Mouse (Mus musculus) lung, embryonic 15.5 days (tissue): Measurements from ENCODE around the gene P4ha2. TPM values are rescaled to one million over a fixed set of nuclear protein-coding genes. Genes with fewer than 3 reads are reported as not detected.
A peak's percentile ranks its signal among the peaks of the same experiment; 100 is the strongest.

Experiments used
- ATAC-seq: fragments of 200-750 bp; cut with Nextera tagmentation; 2 replicates; pipeline ENCODE4 v1.8.0; 2017; ENCODE audit warnings: moderate number of reproducible peaks, borderline replicate concordance; ENCODE audit not compliant: low FRiP score, low TSS enrichment; ENCODE audit errors: extremely low read depth
- H3K27ac ChIP-seq: fragments of 300-500 bp; sonication (generic); 2 replicates; pipeline ENCODE4 v1.5.1; 2015; ENCODE audit warnings: moderate library complexity, mild to moderate bottlenecking, inconsistent platforms
- H3K27me3 ChIP-seq: fragments of 300-500 bp; sonication (generic); 2 replicates; pipeline ENCODE4 v1.6.1; 2015; ENCODE audit warnings: inconsistent platforms
- H3K36me3 ChIP-seq: fragments of 300-500 bp; sonication (generic); 2 replicates; pipeline ENCODE4 v1.6.1; 2015; ENCODE audit warnings: inconsistent platforms
- H3K4me1 ChIP-seq: fragments of 300-500 bp; sonication (generic); 2 replicates; pipeline ENCODE4 v1.6.1; 2015; ENCODE audit warnings: inconsistent platforms
- H3K4me2 ChIP-seq: fragments of 300-500 bp; sonication (generic); 2 replicates; pipeline ENCODE4 v1.6.1; 2015; ENCODE audit warnings: inconsistent platforms, mild to moderate bottlenecking, moderate library complexity
- H3K4me3 ChIP-seq: fragments of 300-500 bp; sonication (generic); 2 replicates; pipeline ENCODE4 v1.5.1; 2015; ENCODE audit warnings: mild to moderate bottlenecking, inconsistent platforms
- H3K9ac ChIP-seq: fragments of 300-500 bp; sonication (generic); 2 replicates; pipeline ENCODE4 v1.6.1; 2015; ENCODE audit warnings: inconsistent platforms
- H3K9me3 ChIP-seq: fragments of 300-500 bp; sonication (generic); 2 replicates; pipeline ENCODE4 v1.6.1; 2016; ENCODE audit warnings: inconsistent platforms
- WGBS: fragments of 180-500 bp; shearing (Covaris S2); methylation state at CpG from one replicate; pipeline ENCODE4 v1.1.7; 2015; 5-methylcytosine and 5-hydroxymethylcytosine counted together
- polyA plus RNA-seq: library from polyadenylated mRNA; unstranded; fragments of >200 nt; fragmentation: Nextera tagmentation; extraction: Ambion mirVana; gene quantifications from 2 replicates; pipeline ENCODE4 v1.2.1, GENCODE M21; 2015

P4ha2 gene
- polyA plus RNA-seq, 1 experiment from 2014 or later, result 38.4 TPM

DNA sequence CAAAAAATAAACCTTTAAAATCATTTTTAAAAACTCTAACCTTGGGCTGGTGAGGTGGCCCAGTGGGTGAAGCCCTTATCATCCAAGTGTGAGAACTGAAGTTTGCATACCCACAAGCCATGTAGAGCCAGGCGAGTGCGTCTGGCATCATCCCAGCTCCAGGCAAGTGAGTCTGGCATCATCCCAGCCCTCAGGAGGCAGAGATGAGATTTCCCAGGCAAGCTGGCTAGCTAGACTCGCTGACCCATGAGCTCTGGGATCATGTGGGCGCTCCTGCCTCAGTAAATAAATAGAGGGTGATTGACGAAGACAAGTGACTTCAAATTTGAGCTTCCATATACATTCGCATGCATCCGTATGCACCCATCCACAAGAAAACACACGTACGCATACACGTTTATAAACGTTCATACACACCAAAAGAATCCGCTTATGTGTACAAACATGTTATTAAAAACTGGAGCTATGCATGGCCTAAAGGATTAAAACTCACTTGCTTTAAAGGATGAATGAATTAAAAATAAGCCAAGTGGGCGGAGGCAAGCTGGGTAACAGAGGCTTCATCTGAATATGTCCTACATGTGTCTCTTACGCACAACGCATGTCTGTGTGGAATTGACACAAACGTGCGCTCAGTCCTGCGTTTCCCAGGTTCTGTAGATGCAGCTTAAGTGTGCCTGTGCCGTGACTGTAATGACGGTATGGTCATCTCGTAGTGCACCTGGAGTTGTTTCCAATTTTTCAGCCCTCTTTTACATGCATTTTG, 12.3 kb downstream of the P4ha2 start:
- H3K4me2 ChIP-seq, result peak overlapping the region; percentile 50; the same call in 1 of the 2 replicates
- peaks cover 27% of the 10 kb centered on the region for H3K4me1 ChIP-seq
- no peaks in the 10 kb centered on the region for H3K36me3 ChIP-seq
- H3K9me3 ChIP-seq, result no peaks in the 10 kb centered on the region
- no peaks in the 10 kb centered on the region for H3K27me3 ChIP-seq
- H3K4me3 ChIP-seq, result no peak overlapping the region
- H3K9ac ChIP-seq, result no peak overlapping the region
- H3K27ac ChIP-seq, result peak overlapping the region; percentile 85
- ATAC-seq, result no peak
- WGBS, result 66% methylated on average over 21 of the region's 21 CpGs

DNA sequence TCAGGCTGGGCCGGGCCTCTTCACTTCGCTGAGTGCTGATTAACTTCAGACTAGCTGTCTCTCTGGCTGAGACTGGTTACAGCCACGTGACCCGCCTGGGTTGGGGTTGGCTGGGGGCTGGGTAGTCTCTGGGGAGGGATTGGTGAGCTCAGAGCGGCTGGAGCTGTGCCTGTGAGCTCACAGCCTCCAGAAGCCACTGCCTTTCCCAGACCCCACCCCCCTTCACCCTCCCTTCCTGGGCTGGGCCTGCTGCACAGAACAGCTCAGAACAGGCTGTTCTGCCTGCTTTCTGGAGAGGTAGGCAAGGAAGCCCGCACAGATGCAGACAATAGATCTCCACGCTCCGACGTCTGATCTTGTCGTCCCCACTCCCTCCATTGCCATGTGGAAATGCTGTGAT, 13.0 kb downstream of the P4ha2 start:
- Histone ChIP-seq H3K4me2 (peak overlapping the region; percentile 50), H3K9ac (no peak overlapping the region), H3K9me3 (no peaks in the 10 kb centered on the region), H3K4me3 (peak overlapping the region; percentile 13; the same call in 1 of the 2 replicates), H3K27me3 (no peaks in the 10 kb centered on the region), H3K36me3 (no peaks in the 10 kb centered on the region), H3K27ac (peak overlapping the region; percentile 85), H3K4me1 (peaks cover 25% of the 10 kb centered on the region)
- WGBS, result under 1% methylated on average over 10 of the region's 10 CpGs
- ATAC-seq, result peak; percentile 97

DNA sequence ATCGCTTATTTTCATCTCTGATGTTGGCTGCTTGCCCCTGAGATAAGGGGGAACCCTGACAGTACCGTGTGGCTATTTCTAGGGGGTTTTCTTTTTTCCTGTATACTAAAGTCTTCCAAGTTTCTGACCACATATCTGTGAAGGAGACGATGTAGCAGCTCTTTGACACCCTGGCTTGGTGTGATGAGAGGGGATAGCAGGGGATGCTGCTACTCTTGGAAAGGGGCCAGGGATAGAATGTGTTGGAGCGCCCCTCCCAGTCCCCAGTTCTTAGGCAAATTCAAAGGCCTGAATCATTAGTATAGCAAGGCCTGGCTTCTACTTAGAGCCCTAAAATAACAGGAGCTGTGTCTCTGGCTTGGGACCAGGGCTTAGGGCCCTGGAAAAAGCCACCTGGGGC, 13.5 kb downstream of the P4ha2 start:
- H3K27me3 ChIP-seq, result no peaks in the 10 kb centered on the region
- no peaks in the 10 kb centered on the region for H3K36me3 ChIP-seq
- ATAC-seq, result peak; percentile 20; the same call in 1 of the 2 replicates
- 7% methylated on average over 4 of the region's 4 CpGs for WGBS
- peak overlapping the region; percentile 85 for H3K27ac ChIP-seq
- H3K4me3 ChIP-seq, result peak overlapping the region; percentile 13; the same call in 1 of the 2 replicates
- no peak overlapping the region for H3K9ac ChIP-seq
- peaks cover 23% of the 10 kb centered on the region for H3K4me1 ChIP-seq
- peak overlapping the region; percentile 50 for H3K4me2 ChIP-seq
- no peaks in the 10 kb centered on the region for H3K9me3 ChIP-seq

DNA sequence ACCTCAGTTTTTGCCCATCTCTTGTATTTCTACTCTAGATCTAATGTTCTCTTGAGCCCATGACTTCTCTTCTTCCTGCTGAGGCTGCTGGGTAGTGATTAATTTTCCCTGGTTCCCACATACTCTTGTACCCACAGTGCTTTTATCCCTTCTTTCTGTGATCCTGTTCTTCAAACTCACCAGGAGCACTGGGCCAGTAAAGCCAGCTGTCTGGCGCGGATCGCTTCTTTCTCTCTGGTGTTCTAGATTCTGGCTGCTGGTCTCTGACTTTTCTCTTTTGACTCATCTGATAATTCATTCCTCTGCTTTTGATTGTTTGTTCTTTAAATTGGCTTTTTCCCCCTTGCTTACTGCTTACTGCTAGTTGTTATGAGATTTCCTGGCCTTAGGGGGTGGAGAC, 14.9 kb downstream of the P4ha2 start:
- no peak for ATAC-seq
- 95% methylated on average over 3 of the region's 3 CpGs for WGBS
- no peak overlapping the region for H3K4me3 ChIP-seq
- H3K9me3 ChIP-seq, result no peaks in the 10 kb centered on the region
- H3K4me2 ChIP-seq, result no peak overlapping the region
- no peak overlapping the region for H3K9ac ChIP-seq
- no peak overlapping the region for H3K27ac ChIP-seq
- peaks cover 18% of the 10 kb centered on the region for H3K4me1 ChIP-seq
- 0 out of 2 replicates have a peak, but pooled peaks cover 1% of the 10 kb centered on the region for H3K36me3 ChIP-seq
- H3K27me3 ChIP-seq, result no peaks in the 10 kb centered on the region

DNA sequence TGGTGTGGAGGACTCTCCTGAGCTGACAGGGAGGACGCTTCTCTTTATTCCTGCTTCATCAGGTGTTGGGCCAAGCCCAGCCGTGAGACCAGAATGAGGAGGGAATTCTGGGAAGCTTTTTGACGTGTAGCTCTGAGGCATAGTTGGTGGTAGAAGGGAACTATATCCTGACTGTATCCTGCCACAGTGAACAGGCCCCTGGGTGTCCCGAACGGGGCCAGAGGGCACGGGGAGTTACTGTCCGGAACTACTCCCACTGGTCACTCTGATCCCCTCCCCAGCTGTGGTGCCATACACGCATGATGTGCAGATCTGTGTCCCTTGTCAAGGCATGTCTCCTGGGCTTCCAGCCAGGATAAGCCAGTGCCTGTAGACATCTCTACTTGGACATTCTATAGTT, 15.4 kb downstream of the P4ha2 start:
- H3K4me2 ChIP-seq, result no peak overlapping the region
- H3K36me3 ChIP-seq, result 0 out of 2 replicates have a peak, but pooled peaks cover 3% of the 10 kb centered on the region
- peaks cover 18% of the 10 kb centered on the region for H3K4me1 ChIP-seq
- no peak overlapping the region for H3K27ac ChIP-seq
- H3K27me3 ChIP-seq, result no peaks in the 10 kb centered on the region
- ATAC-seq, result no peak
- H3K9ac ChIP-seq, result no peak overlapping the region
- no peaks in the 10 kb centered on the region for H3K9me3 ChIP-seq
- no peak overlapping the region for H3K4me3 ChIP-seq
- 78% methylated on average over 8 of the region's 8 CpGs for WGBS

DNA sequence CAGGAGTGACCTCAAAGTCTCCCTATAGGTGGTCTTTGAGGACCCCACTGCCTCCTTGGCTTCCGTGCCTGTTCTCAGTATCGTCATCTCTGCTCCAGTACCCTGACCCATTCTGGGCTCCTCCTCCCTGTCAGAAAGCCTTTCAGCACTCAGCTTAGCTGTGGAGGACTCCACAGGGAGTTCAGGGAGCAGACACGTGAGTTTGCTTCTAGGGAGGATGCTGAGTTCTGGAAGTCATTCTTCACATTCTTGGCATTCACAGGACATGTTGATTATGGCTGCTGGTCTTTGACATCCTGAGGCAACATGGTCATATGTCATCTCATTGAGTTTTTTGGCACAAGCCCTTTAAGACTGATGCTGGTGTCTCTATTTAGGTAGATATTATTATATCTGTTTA, 16.0 kb downstream of the P4ha2 start:
- no peaks in the 10 kb centered on the region for H3K9me3 ChIP-seq
- H3K4me3 ChIP-seq, result no peak overlapping the region
- no peak overlapping the region for H3K4me2 ChIP-seq
- 49% methylated on average over 3 of the region's 3 CpGs for WGBS
- no peak overlapping the region for H3K9ac ChIP-seq
- 0 out of 2 replicates have a peak, but pooled peaks cover 3% of the 10 kb centered on the region for H3K36me3 ChIP-seq
- no peaks in the 10 kb centered on the region for H3K27me3 ChIP-seq
- peaks cover 18% of the 10 kb centered on the region for H3K4me1 ChIP-seq
- H3K27ac ChIP-seq, result no peak overlapping the region
- ATAC-seq, result no peak

DNA sequence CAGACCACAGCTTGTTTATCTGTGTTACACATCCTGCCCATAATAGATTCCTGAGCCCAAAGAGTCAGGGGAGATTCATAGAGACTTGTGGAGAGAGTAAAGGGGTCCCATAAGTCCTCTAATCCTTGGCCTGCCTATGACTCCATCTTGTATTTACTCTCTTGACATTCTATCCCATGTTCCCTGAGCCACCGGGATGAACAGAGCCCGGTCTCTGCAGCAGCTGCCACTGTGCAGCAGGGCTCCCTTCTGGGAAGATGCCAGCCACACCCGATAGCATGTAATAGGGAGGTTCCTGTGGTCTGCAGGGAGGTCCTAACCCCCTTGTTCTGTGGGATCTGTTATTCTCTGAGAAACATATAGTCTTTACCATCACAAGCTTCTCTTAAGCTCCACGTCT, 16.5 kb downstream of the P4ha2 start:
- 75% methylated on average over 4 of the region's 4 CpGs for WGBS
- ATAC-seq, result no peak
- Histone ChIP-seq H3K4me2 (no peak overlapping the region), H3K27me3 (no peaks in the 10 kb centered on the region), H3K4me3 (no peak overlapping the region), H3K27ac (no peak overlapping the region), H3K4me1 (peaks cover 18% of the 10 kb centered on the region), H3K9me3 (no peaks in the 10 kb centered on the region), H3K36me3 (0 out of 2 replicates have a peak, but pooled peaks cover 3% of the 10 kb centered on the region), H3K9ac (no peak overlapping the region)

DNA sequence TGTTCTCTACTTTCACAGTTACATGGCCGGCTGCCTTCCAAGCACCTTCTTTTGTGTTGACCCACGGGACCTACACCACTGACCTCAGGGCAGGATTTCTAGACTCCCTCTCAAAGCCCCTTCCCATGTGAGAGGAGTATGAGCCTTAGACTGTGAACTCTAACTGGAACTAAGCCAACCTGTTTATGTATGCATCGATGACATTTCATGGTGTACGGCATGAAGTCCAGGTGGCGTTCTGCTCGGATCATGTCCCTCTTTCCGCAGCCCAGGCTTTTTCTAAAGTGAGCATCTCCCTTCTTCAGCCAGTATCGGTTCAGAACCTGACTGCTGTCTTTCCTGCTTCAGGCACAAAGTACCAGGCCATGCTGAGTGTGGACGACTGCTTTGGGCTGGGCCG, 17.2 kb downstream of the P4ha2 start:
- 0 out of 2 replicates have a peak, but pooled peaks cover 3% of the 10 kb centered on the region for H3K36me3 ChIP-seq
- no peaks in the 10 kb centered on the region for H3K9me3 ChIP-seq
- ATAC-seq, result no peak
- no peak overlapping the region for H3K9ac ChIP-seq
- no peaks in the 10 kb centered on the region for H3K27me3 ChIP-seq
- H3K4me1 ChIP-seq, result peaks cover 18% of the 10 kb centered on the region
- no peak overlapping the region for H3K4me2 ChIP-seq
- H3K4me3 ChIP-seq, result no peak overlapping the region
- no peak overlapping the region for H3K27ac ChIP-seq
- WGBS, result 84% methylated on average over 10 of the region's 10 CpGs

DNA sequence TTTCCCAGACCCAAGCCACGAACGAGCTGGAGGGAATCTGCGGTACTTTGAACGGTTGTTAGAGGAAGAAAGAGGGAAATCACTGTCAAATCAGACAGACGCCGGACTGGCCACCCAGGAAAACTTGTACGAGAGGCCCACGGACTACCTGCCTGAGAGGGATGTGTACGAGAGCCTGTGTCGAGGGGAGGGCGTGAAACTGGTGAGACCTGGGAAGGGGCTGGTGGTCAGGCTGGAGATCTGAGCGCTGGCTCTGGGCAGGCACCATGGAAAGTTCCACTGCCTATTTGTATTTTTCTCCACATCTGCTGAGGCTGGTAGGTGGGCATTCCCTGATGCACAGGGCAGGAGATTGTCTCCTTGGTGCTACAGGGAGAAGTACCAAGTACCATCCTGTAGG, 19.2 kb downstream of the P4ha2 start:
- Histone ChIP-seq H3K4me2 (no peak overlapping the region), H3K9ac (no peak overlapping the region), H3K9me3 (no peaks in the 10 kb centered on the region), H3K27ac (no peak overlapping the region), H3K4me1 (peaks cover 12% of the 10 kb centered on the region), H3K4me3 (no peak overlapping the region), H3K36me3 (0 out of 2 replicates have a peak, but pooled peaks cover 3% of the 10 kb centered on the region), H3K27me3 (no peaks in the 10 kb centered on the region)
- WGBS, result 74% methylated on average over 12 of the region's 12 CpGs
- ATAC-seq, result no peak

DNA sequence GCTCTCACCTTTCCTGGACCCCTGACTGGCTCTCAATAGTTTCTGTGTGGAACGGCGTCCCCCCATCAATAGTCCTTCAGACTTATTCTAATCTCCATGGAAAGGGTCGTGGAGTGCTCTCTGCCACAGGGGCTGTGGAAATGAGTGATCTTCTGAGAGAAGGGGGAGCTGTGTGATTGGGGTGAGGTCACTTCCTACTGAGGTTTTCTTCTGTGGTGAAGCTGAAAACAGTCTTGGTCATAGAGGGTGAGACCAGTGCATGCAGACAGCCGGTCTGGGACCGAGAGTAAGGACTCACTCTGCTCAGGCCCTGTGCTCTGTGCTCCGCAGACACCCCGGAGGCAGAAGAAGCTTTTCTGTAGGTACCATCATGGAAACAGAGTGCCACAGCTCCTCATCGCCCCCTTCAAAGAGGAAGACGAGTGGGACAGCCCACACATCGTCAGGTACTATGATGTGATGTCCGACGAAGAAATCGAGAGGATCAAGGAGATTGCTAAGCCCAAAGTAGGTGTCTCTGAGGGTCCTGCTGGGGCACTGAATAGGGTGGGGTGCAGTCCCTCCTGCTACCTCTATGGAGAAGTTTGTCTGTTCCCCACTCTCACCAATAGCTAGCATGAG, 20.0 kb downstream of the P4ha2 start:
- no peak for ATAC-seq
- H3K36me3 ChIP-seq, result 0 out of 2 replicates have a peak, but pooled peaks cover 3% of the 10 kb centered on the region
- H3K4me1 ChIP-seq, result peaks cover 12% of the 10 kb centered on the region
- no peak overlapping the region for H3K27ac ChIP-seq
- 86% methylated on average over 13 of the region's 13 CpGs for WGBS
- no peaks in the 10 kb centered on the region for H3K9me3 ChIP-seq
- no peaks in the 10 kb centered on the region for H3K27me3 ChIP-seq
- no peak overlapping the region for H3K4me2 ChIP-seq
- no peak overlapping the region for H3K9ac ChIP-seq
- H3K4me3 ChIP-seq, result no peak overlapping the region

DNA sequence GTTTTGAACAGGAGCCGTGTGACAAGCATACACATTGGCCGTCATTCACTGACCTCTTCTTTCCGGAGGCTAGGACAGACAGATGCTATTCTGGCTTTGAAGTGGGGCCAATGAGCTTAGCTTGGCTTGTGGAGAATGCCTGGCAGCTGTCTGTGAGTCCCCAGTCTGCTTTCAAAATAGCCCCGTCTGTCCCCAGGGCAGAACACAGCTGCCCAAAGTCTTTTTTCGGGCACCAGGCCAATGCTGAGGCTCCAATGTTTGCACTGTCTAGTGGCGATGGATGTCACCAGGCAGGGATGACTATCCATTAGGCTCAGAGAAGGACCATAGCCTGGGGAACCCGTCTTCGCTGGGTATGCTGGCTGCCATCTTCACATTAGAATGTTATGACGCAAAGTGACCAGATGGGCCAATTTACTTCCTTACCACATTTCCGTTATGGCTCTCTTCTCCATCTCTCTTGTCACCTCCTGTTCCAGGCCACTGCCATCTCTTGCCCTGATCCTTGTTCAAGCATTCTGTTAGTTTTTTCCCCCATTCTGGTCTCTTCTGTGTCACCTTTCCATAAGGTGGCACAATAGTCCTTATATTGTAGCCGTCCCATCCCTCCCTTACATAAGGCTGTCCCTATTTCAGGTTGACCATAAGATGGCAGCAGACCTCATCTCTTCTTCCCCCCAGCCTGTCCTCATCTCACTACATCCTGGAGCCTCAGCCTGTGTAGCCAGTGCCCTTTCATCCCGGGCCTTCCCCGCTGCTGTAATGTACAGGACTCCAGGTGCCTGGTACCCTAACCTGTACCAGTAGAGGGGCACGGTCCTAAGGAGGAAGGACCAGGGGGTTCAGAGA, 22.7 kb downstream of the P4ha2 start:
- no peak overlapping the region for H3K4me2 ChIP-seq
- 48% methylated on average over 14 of the region's 14 CpGs for WGBS
- H3K27ac ChIP-seq, result no peak overlapping the region

More for the DNA sequence above, 22.7 kb downstream of the P4ha2 start:
- H3K4me3 ChIP-seq, result no peak overlapping the region
- peaks cover 20% of the 10 kb centered on the region for H3K4me1 ChIP-seq
- H3K9me3 ChIP-seq, result no peaks in the 10 kb centered on the region
- H3K9ac ChIP-seq, result no peak overlapping the region
- ATAC-seq, result peak; percentile 86; the same call in 1 of the 2 replicates
- H3K36me3 ChIP-seq, result 0 out of 2 replicates have a peak, but pooled peaks cover 3% of the 10 kb centered on the region
- no peaks in the 10 kb centered on the region for H3K27me3 ChIP-seq
